Mouse (Mus musculus): Measurements from ENCODE around the gene Hebp1.
A peak's percentile ranks its signal among the peaks of the same experiment; 100 is the strongest.

The Hebp1 gene

GRCm38 (mm10) chr6:135162311-135162710 is 35.5 kb downstream of the Hebp1 start:
- DNase-seq (ENCODE audit: low spot score in 2 of 2) = no peak

DNA sequence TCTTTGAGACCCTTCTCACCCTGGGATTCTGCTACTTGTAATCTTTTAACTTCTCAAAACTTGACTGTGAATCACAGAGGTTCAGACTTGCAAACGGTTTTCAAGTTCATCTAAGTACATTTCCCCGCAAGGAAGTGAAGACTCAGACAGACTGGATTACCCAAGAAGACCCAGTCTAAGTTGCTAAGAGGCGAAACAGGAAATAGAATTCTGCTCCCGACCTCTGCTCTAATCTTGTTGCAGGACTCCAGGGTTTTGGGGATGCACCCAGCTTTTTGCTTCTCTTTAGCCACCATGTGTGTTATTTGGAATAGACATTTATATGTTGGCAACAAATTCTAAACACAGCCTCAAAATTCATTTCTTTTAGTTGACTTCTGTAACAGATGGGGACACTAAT is 36.5 kb downstream of the Hebp1 start:
- no peak for DNase-seq (ENCODE audit: low spot score in 2 of 2)

DNA sequence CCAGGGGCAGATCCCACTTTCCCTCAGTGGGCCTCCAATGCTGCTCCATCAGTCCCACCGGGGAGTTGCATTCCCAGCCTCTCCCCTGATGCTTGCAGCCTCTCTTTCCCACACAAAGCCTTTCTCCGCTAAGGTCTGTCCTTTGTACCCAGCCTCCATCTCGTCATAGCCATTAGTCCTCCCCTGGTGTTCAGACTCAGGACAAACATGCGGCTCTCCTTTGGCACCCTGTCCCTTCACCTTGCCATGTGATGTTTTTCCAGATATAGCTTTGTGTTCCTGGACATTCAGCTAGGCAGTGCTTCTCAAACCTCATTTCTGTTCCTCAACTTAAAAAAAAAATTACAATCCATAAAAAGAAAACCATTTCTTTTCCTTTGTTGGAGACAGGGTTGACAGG is 39.3 kb downstream of the Hebp1 start:
- DNase-seq (ENCODE audit: low spot score in 2 of 2) = no peak

DNA sequence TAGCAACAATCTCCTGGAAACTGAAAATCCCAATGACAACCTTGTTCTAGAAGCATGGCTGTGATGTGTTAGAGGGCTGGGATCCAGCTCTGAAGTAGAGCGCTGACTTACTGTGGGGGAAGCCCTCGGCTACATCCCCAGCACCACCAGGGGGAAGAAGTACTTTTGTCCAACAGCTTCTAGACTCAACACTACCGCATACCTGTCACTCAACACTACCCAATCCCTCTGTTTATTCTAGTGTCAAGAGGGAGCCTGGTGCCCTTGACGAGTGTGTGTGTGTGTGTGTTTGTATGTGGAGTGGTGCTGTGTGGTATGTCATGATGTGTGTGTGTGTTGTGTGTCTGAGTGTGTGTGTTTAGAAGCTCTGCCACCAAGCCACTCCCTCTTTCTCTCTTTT is 40.3 kb downstream of the Hebp1 start:
- no peak for DNase-seq (ENCODE audit: low spot score in 2 of 2)

- DNase-seq (ENCODE audit: low spot score in 2 of 2) = no peak
Observed at GRCm38 (mm10) chr6:135156597-135156996, 41.2 kb downstream of the Hebp1 start.

GRCm38 (mm10) chr6:135153719-135154118 is 44.1 kb downstream of the Hebp1 start:
- DNase-seq (ENCODE audit: low spot score in 2 of 2) = no peak

- DNase-seq (ENCODE audit: low spot score in 2 of 2) = no peak
Observed at GRCm38 (mm10) chr6:135150311-135150710, 47.5 kb downstream of the Hebp1 start.

GRCm38 (mm10) chr6:135149722-135150121 is 48.1 kb downstream of the Hebp1 start:
- no peak for DNase-seq (ENCODE audit: low spot score in 2 of 2)

DNA sequence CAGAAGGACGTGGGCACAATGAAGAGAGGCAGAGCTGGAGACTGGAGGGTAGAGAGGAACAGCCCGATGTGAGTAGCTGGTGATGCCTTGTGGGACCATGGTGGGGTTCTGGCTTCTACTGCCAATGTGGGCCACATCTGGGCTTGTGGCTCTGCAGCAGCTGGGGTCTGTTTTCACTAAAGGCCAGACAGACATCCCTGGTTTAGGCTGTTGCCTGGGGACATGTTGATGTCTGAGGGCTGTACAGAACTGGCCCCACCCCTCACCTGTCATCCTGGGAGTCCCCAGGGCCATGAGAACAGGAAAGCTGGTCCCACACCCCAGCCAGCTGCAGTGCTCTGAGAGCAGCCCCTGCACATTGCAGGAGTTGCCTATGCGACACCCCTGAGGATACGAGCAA is 48.6 kb downstream of the Hebp1 start:
- no peak for DNase-seq (ENCODE audit: low spot score in 2 of 2)

DNA sequence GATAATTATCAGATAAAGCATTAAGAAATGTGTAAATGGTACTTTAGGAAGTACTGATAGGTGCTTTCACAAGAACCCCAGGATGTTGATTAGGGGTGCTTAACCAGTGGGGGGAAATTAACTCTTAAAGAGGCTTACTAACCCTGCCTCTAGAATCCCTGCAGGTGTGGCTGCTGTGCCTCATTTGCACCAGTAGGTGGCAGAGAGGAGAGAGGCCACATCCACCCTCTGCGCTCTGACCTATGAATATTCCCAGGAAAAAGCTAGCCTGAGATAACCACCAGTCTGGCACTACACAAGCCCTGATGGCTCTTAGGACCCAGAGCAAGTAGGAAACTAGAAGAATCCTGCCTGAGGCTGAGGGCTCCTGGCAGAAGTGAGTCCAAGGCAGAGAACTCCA is 49.3 kb downstream of the Hebp1 start:
- no peak for DNase-seq (ENCODE audit: low spot score in 2 of 2)

GRCm38 (mm10) chr6:135145976-135146375 is 51.8 kb downstream of the Hebp1 start:
- no peak for DNase-seq (ENCODE audit: low spot score in 2 of 2)

DNA sequence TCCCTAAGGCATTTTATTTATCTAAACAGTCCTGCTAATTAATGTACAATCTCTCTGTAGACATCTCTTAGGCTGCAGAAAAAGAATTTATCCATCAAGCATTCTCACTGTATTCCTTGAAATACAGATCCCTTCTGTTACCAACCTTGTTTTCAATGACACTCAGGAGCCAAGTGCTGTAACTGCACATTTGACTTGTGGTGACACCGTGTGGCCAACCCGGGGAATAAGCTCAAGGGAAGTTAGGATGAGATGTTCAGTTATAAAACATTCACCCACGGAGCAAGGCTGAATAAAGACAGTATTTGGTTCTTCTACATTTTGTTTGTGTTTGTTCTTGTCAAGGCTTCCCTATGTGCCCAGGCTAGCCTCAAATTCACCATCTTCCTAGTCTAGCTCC is 53.3 kb downstream of the Hebp1 start:
- DNase-seq (ENCODE audit: low spot score in 2 of 2) = no peak

DNA sequence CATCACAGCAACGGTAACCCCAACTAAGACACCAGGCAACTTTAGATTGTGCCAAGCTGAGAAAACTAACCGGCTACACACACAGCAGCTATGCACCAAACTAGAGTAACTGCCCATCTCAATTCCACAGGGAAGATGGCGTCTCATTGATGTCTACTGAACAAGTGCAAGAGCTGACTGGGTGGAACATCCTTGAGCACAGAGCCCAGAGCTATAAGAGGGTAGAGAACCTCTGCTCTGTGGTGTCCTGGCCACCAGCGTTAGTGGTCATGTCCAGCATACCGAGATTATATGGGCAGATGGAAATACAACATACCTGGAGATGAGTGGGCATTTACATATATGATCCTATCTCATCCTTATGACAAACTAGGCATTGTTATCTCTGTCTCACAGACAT is 54.7 kb downstream of the Hebp1 start:
- DNase-seq (ENCODE audit: low spot score in 2 of 2) = no peak

DNA sequence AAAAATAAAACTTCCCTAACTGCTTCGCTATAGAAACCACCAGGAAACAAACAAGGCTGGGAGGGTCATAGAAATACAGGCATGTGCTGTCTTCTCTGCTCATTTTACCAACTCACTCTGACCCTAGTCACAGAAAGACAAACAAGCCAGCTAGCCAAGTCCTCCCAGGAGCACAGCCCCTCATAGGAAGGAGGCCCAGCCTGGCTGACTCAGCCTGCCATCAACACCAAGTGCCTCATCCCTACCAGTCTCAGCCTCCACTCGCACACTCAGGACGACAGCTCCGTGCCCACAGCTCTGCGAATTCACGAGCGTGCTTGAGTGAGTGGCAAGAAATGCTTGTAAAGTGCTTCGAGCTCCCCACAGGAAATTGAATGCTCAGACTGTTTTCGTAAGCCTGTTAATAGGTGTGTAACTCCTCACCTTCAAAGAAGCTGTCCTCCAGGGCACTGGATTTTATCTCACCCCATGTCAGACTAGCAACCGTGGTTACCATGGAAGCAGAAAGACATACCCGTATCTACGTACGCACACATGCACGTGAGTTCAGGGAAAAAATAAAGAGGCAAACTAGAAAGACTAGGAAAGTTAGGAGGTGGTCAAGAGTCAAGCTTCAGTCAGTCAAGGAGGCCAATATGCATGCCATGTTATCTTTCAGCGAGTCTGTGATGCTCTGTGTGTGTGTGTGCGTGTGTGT is 56.2 kb downstream of the Hebp1 start:
- DNase-seq (ENCODE audit: low spot score in 2 of 2) = peak in 1 of 2 experiments; percentile 31

- peak in 1 of 2 experiments; percentile 9 for DNase-seq (ENCODE audit: low spot score in 2 of 2)
Observed at GRCm38 (mm10) chr6:135138746-135139145, 59.1 kb downstream of the Hebp1 start.

DNA sequence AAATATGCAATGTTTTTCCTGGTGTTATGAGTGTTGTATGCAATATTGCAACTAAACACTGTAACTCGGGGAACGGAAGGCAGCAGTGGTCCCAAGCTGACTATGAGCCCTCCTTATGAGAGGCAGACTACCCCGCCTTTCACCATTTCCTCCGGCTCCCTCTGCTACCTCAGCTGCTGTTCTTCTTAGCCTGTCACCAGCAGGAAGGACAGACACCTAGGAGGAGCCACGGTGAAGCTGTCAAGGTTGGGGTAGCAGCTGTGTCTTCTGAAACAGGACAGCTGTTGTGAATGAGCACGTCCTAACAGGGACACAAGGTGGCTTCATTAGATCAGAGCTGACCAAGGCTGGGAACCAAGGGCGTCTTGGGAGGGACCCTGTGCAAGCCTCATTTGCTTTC is 59.6 kb downstream of the Hebp1 start:
- no peak for DNase-seq (ENCODE audit: low spot score in 2 of 2)

GRCm38 (mm10) chr6:135137736-135138135 is 60.1 kb downstream of the Hebp1 start:
- no peak for DNase-seq (ENCODE audit: low spot score in 2 of 2)

GRCm38 (mm10) chr6:135136439-135137161 is 61.2 kb downstream of the Hebp1 start:
- no peak for DNase-seq (ENCODE audit: low spot score in 2 of 2)

DNA sequence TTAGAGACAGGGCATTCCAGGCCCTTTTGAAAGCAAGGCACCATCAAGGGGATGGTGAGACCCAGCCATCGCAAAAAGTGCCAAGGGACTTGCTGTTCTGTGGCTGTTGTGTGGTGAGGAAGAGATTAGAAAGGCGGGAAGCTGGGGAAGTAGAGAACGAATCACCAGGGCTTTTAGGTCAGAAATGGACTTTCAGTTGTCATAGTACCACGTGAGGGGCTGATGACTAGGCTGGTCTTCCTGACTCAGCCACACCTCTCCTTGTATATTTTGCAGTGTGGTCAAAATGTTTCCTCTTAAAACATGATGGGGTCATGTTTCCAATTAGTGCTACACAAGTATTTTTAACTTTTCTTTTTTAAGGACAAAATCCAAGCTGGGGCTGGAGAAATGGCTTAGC is 62.1 kb downstream of the Hebp1 start:
- no peak for DNase-seq (ENCODE audit: low spot score in 2 of 2)

DNA sequence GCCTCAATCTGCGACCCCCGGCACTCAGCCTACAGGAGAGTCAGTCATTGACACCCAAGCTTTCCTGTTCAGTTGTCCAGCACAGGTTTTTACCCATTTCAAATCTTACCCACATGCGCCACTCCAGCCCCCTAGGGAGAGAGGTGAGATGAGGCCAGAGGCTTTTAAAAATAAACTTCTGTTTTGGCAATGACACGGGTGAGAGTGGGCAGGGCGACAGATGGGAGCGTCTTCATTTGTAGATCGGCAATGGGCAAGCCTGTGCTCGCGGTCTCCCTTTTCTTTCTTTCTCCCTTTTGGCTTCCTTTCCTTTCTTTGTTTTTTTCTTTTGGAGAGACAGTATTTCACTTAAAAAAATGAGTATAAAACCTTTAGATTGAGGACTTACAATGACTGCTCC is 64.3 kb downstream of the Hebp1 start:
- no peak for DNase-seq (ENCODE audit: low spot score in 2 of 2)

DNA sequence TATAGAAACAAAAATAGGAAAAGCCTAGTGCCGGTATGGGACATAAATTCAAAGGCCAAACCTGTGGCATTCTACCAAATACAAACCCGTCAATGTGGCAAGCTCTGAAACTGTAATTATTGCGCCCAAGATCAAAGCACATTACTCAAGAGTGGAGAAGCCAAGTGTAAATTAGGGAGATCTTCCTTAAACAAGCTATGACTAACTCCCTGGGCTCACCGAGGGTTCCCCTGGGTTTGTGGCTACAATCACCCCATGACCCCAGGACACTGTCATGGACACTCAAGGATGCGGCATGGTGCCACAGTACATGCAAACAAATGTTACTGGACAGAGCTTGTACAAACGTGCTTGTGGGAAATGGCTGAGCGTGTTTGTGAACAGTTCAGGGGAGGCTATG is 64.7 kb downstream of the Hebp1 start:
- no peak for DNase-seq (ENCODE audit: low spot score in 2 of 2)

- DNase-seq (ENCODE audit: low spot score in 2 of 2) = no peak
Observed at GRCm38 (mm10) chr6:135124755-135125380, 73.0 kb downstream of the Hebp1 start.

DNA sequence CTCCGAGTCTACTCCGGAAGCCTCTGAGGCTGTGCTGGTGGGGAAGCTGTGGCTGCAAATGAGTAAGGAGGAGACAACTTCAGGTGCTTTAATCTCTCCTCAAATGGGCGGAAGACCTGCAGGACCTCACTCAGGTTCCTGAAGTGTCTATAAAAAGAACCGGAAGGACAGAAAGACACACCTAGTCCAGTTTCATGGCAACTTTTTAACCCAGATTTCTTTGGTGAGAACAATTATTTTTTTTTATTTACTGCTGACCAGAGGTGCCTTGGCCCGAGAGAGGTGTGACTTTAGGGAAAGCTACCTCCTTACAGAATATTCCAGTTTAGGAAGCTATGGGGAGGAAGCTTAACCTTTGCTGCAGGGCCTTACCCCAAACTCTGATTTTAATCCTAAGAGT is 79.6 kb downstream of the Hebp1 start, which contains the start of gene Gprc5d:
Gene Gprc5d, minus strand, starts transcription at position 101 of the 400 bp plus-strand sequence.
- no peak for DNase-seq (ENCODE audit: low spot score in 2 of 2)

All from urinary bladder, adult 18-20 months (tissue).